Mouse (Mus musculus) intestine, postnatal 0 days (tissue): ENCODE data around the gene Acadm. TPM values are rescaled to one million over a fixed set of nuclear protein-coding genes. Genes with fewer than 3 reads are reported as not detected.

Experiments
- ATAC-seq: fragments of 200-750 bp; cut with Nextera tagmentation; 2 replicates; pipeline ENCODE4 v1.8.0; 2017; ENCODE audit warnings: mild to moderate bottlenecking, moderate TSS enrichment, moderate library complexity
- H3K27ac ChIP-seq: fragments of 300-500 bp; sonication (generic); 2 replicates; pipeline ENCODE4 v1.5.1; 2014; ENCODE audit warnings: mild to moderate bottlenecking, low read depth, low read length, moderate library complexity
- H3K27me3 ChIP-seq: fragments of 300-500 bp; sonication (generic); replicated peaks from 2 replicates; pipeline ENCODE4 v1.6.1; 2014; ENCODE audit warnings: low read length, mixed read lengths; ENCODE audit not compliant: control insufficient read depth, insufficient read depth
- H3K36me3 ChIP-seq: fragments of 300-500 bp; sonication (generic); 2 replicates; pipeline ENCODE4 v1.6.1; 2014; ENCODE audit warnings: mild to moderate bottlenecking, moderate library complexity; ENCODE audit not compliant: control insufficient read depth, insufficient read depth
- H3K4me1 ChIP-seq: fragments of 300-500 bp; sonication (generic); replicated peaks from 2 replicates; pipeline ENCODE4 v1.6.1; 2014; ENCODE audit warnings: antibody characterized with exemption, low read length, mixed read lengths; ENCODE audit not compliant: control insufficient read depth, insufficient read depth
- H3K4me2 ChIP-seq: fragments of 300-500 bp; sonication (generic); replicated peaks from 2 replicates; pipeline ENCODE4 v1.6.1; 2014; ENCODE audit warnings: low read depth, mild to moderate bottlenecking, moderate library complexity
- H3K4me3 ChIP-seq: fragments of 300-500 bp; sonication (generic); 2 replicates; pipeline ENCODE4 v1.5.1; 2014; ENCODE audit warnings: low read depth, low read length
- H3K9ac ChIP-seq: fragments of 300-500 bp; sonication (generic); 2 replicates; pipeline ENCODE4 v1.6.1; 2014; ENCODE audit warnings: mild to moderate bottlenecking, low read depth, low read length
- H3K9me3 ChIP-seq: fragments of 300-500 bp; sonication (generic); 2 replicates; pipeline ENCODE4 v1.6.1; 2016; ENCODE audit warnings: mixed run types; ENCODE audit not compliant: control insufficient read depth
- CTCF ChIP-seq: sonication (generic); IDR thresholded peaks from 2 replicates; pipeline ENCODE4 v1.5.1; 2016; ENCODE audit warnings: low read depth, mild to moderate bottlenecking, control low read depth, antibody characterized with exemption, moderate library complexity
- WGBS: fragments of 180-500 bp; shearing (Covaris S2); extraction: QIAGEN DNeasy Blood & Tissue Kit; methylation state at CpG from one replicate; pipeline ENCODE4 v1.1.7; 2014; 5-methylcytosine and 5-hydroxymethylcytosine counted together
- polyA plus RNA-seq: library from polyadenylated mRNA; unstranded; fragments of >200 nt; fragmentation: Nextera tagmentation; extraction: Ambion mirVana; gene quantifications from 2 replicates; pipeline ENCODE4 v1.2.1, GENCODE M21; 2015

Gene Acadm
- polyA plus RNA-seq = 148 and 153 TPM in 2 replicates

- Histone ChIP-seq H3K27me3 (no peaks in the 10 kb centered on the region), H3K4me2 (peak within 1 kb of the TSS; percentile 77), H3K27ac (peak within 1 kb of the TSS; percentile 88), H3K36me3 (peaks cover 9% of the 10 kb centered on the region; the same call in 1 of the 2 replicates), H3K4me1 (0 out of 2 replicates have a peak, but pooled peaks cover 3% of the 10 kb centered on the region), H3K4me3 (peak within 1 kb of the TSS; percentile 84), H3K9ac (peak within 1 kb of the TSS; percentile 69), H3K9me3 (no peaks in the 10 kb centered on the region)
- 0 out of 2 replicates have a peak, but pooled peaks have one; percentile 1 for TF ChIP-seq CTCF
- WGBS = under 1% methylated on average over 41 of the region's 41 CpGs
- ATAC-seq = peak; percentile 98
These were observed at the start of gene Acadm for GRCm38 (mm10) chr3:153944335-153944990. Acadm (minus strand) TSS chr3:153944632.

DNA sequence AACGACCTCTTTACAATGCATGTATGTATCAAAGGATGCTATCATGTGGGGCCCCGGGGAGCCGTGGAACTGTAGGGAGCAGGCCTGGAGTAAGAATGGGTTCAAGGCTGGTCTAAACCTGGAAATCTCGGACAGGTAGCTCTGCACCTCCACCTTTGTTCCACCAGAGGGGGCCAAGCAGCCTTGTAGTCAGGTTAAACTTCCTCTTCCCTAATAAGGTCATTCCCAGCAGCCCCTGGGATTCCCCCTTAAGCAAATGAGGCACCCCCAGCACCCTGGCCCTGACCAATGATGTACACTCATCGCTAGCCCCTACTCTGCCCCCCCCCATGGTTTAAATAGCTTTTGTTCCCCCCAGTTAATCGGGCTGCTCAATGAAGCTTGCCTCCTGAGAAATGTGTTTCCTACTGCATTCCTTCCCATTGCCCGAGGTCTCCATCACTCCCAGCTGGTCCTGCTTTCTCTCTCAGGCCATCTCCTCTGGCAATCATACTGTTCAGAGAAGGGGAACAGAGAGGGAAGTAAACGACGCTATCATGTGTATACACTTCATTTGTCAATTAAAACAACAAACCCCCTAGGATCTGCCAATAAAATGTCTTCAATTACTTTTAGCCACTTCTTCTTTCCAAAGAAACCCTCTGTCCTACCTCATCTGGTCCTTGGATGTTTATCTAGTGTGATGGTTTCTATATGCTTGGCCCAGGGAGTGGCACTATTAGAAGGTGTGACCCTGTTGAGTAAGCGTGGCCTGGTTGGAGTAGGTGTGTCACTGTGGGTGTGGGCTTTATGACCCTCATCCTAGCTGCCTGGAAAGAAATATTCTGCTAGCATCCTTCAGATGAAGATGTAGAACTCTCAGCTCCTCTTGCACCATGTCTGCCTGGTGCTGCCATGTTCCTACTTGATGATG lies 40.3 kb upstream of the Acadm start:
- 41% methylated on average over 10 of the region's 10 CpGs for WGBS

GRCm38 (mm10) chr3:153980611-153981010 lies 36.2 kb upstream of the Acadm start:
- H3K36me3 ChIP-seq = no peaks in the 10 kb centered on the region
- H3K4me2 ChIP-seq = no peak overlapping the region
- ATAC-seq = no peak
- H3K27ac ChIP-seq = no peak overlapping the region
- no peaks in the 10 kb centered on the region for H3K27me3 ChIP-seq
- no peak overlapping the region for H3K4me3 ChIP-seq
- WGBS = 76% methylated on average over 2 of the region's 2 CpGs
- no peak for TF ChIP-seq CTCF
- H3K4me1 ChIP-seq = no peaks in the 10 kb centered on the region
- no peaks in the 10 kb centered on the region for H3K9me3 ChIP-seq
- H3K9ac ChIP-seq = no peak overlapping the region

More for the DNA sequence above, 40.3 kb upstream of the Acadm start:
- no peak for ATAC-seq
- Histone ChIP-seq H3K27me3 (no peaks in the 10 kb centered on the region), H3K4me3 (no peak overlapping the region), H3K4me2 (no peak overlapping the region), H3K9ac (no peak overlapping the region), H3K36me3 (no peaks in the 10 kb centered on the region), H3K9me3 (no peaks in the 10 kb centered on the region), H3K27ac (no peak overlapping the region), H3K4me1 (no peaks in the 10 kb centered on the region)
- peak; percentile 75 for TF ChIP-seq CTCF

DNA sequence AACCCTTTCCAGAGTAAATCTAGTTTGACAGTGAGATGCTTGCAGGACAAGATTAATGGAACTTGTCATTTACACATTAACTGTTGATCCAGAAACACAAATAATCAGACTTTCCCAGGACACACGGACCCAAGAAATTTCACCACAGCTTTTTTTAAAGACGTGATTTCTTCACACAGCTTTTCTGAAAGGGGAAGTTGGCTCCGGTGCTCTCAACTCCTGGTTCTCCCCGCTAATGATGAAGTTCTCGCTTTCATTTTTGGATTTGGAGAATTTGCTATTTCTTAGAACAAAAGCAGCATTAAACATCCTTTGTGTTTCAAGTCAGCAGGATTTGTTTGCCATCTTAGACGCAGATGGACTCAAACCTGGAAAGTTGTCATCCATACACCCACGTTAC lies 31.4 kb upstream of the Acadm start:
- Histone ChIP-seq H3K4me3 (no peak overlapping the region), H3K4me2 (no peak overlapping the region), H3K4me1 (no peaks in the 10 kb centered on the region), H3K9me3 (no peaks in the 10 kb centered on the region), H3K36me3 (no peaks in the 10 kb centered on the region), H3K27ac (no peak overlapping the region), H3K27me3 (peaks cover 30% of the 10 kb centered on the region), H3K9ac (no peak overlapping the region)
- no peak for TF ChIP-seq CTCF
- WGBS = 81% methylated on average over 7 of the region's 7 CpGs
- ATAC-seq = no peak

GRCm38 (mm10) chr3:153975060-153975459 lies 30.6 kb upstream of the Acadm start:
- Histone ChIP-seq H3K9ac (no peak overlapping the region), H3K27ac (no peak overlapping the region), H3K36me3 (no peaks in the 10 kb centered on the region), H3K4me2 (no peak overlapping the region), H3K4me3 (no peak overlapping the region), H3K27me3 (peaks cover 30% of the 10 kb centered on the region), H3K4me1 (no peaks in the 10 kb centered on the region), H3K9me3 (no peaks in the 10 kb centered on the region)
- no peak for TF ChIP-seq CTCF
- WGBS = 27% methylated on average over 6 of the region's 6 CpGs
- ATAC-seq = no peak
